7 mouse cellular contexts compared by ENCODE assay signal in genomic region chr4:117120052-117120444, GRCm38 (mm10). TPM values are rescaled to one million over a fixed set of nuclear protein-coding genes. Genes with fewer than 3 reads are reported as not detected.
A peak's percentile ranks its signal among the peaks of the same experiment; 100 is the strongest.
DNase-seq lines count a peak whose midpoint lies in the region; ATAC-seq lines count a peak whose summit lies in the region.

No protein-coding gene starts in this region.

- no peaks in the 10 kb centered on the region for H3K27me3 ChIP-seq in megakaryocyte, embryonic 14.5 days (replicated peaks)
- H3K27me3 ChIP-seq in forebrain, embryonic 12.5 days = no peaks in the 10 kb centered on the region
- H3K27me3 ChIP-seq in limb, embryonic 13.5 days = no peaks in the 10 kb centered on the region
- H3K27me3 ChIP-seq in stomach, embryonic 14.5 days (ENCODE audit: control insufficient read depth, insufficient read depth, low read length) = no peaks in the 10 kb centered on the region

- H3K9me3 ChIP-seq in megakaryocyte, embryonic 14.5 days = no peaks in the 10 kb centered on the region
- no peaks in the 10 kb centered on the region for H3K9me3 ChIP-seq in forebrain, embryonic 12.5 days
- no peaks in the 10 kb centered on the region for H3K9me3 ChIP-seq in limb, embryonic 13.5 days
- H3K9me3 ChIP-seq in stomach, embryonic 14.5 days (ENCODE audit: control insufficient read depth, low read depth, low read length) = no peaks in the 10 kb centered on the region

- no peak for ATAC-seq in megakaryocyte, adult 5-6 weeks (ENCODE audit: poor library complexity, severe bottlenecking)
- ATAC-seq in forebrain, embryonic 12.5 days (ENCODE audit: low FRiP score) = peak; percentile 21; the same call in 1 of the 2 replicates
- ATAC-seq in limb, embryonic 13.5 days (ENCODE audit: low FRiP score, low read depth) = peak; percentile 6; the same call in 1 of the 2 replicates
- no peak for ATAC-seq in stomach, embryonic 14.5 days (ENCODE audit: insufficient number of reproducible peaks, insufficient read depth, low FRiP score, low read depth)

- WGBS in forebrain, embryonic 12.5 days = 7% methylated on average over 10 of the region's 10 CpGs
- 6% methylated on average over 10 of the region's 10 CpGs for WGBS in limb, embryonic 13.5 days
- 5% methylated on average over 10 of the region's 10 CpGs for WGBS in stomach, embryonic 14.5 days

- peak overlapping the region; percentile 70 for H3K9ac ChIP-seq in forebrain, embryonic 12.5 days
- H3K9ac ChIP-seq in limb, embryonic 13.5 days = peak overlapping the region; percentile 73
- peak overlapping the region; percentile 47 for H3K9ac ChIP-seq in stomach, embryonic 14.5 days (replicated peaks; ENCODE audit: low read depth, low read length)

- H3K27ac ChIP-seq in forebrain, embryonic 12.5 days = peak overlapping the region; percentile 89
- peak overlapping the region; percentile 80 for H3K27ac ChIP-seq in limb, embryonic 13.5 days
- H3K27ac ChIP-seq in stomach, embryonic 14.5 days (ENCODE audit: low read length) = peak overlapping the region; percentile 83

- peak overlapping the region; percentile 99 for H3K4me3 ChIP-seq in megakaryocyte, embryonic 14.5 days (replicated peaks)
- H3K4me3 ChIP-seq in forebrain, embryonic 12.5 days (replicated peaks) = peak overlapping the region; percentile 68
- H3K4me3 ChIP-seq in limb, embryonic 13.5 days = peak overlapping the region; percentile 58
- peak overlapping the region; percentile 49 for H3K4me3 ChIP-seq in stomach, embryonic 14.5 days (ENCODE audit: low read depth, low read length)

- no peak for DNase-seq in right cerebral cortex, adult 2 months (ENCODE audit: low spot score in 2 of 2)
- no peak for DNase-seq in layer of hippocampus, adult 8-10 months (ENCODE audit: low spot score in 2 of 2)

- H3K36me3 ChIP-seq in megakaryocyte, embryonic 14.5 days (replicated peaks; ENCODE audit: low read length) = peaks cover 21% of the 10 kb centered on the region
- H3K36me3 ChIP-seq in forebrain, embryonic 12.5 days (replicated peaks) = no peaks in the 10 kb centered on the region
- no peaks in the 10 kb centered on the region for H3K36me3 ChIP-seq in limb, embryonic 13.5 days
- H3K36me3 ChIP-seq in stomach, embryonic 14.5 days (ENCODE audit: control insufficient read depth, insufficient read depth, low read length) = no peaks in the 10 kb centered on the region

- peaks cover 64% of the 10 kb centered on the region for H3K4me1 ChIP-seq in megakaryocyte, embryonic 14.5 days
- peaks cover 19% of the 10 kb centered on the region for H3K4me1 ChIP-seq in forebrain, embryonic 12.5 days
- H3K4me1 ChIP-seq in limb, embryonic 13.5 days = peaks cover 14% of the 10 kb centered on the region
- H3K4me1 ChIP-seq in stomach, embryonic 14.5 days (ENCODE audit: control insufficient read depth, insufficient read depth, low read length) = peaks cover 5% of the 10 kb centered on the region

- peak overlapping the region; percentile 99 for H3K4me2 ChIP-seq in forebrain, embryonic 12.5 days
- H3K4me2 ChIP-seq in limb, embryonic 13.5 days (replicated peaks) = peak overlapping the region; percentile 100
- H3K4me2 ChIP-seq in stomach, embryonic 14.5 days (replicated peaks; ENCODE audit: low read depth, low read length) = peak overlapping the region; percentile 93

RNA-seq across cellular contexts. Expression of gene Btbd19, which starts 5.5 kb away (rescaled TPM):
- 12.4 and 46.5 TPM in 2 replicates for polyA plus RNA-seq in megakaryocyte, embryonic 14.5 days (2012; ENCODE audit: insufficient read depth, low replicate concordance)
- 5.3 and 5.9 TPM in 2 replicates for total RNA-seq in megakaryocyte, adult 5-6 weeks (2015)
- total RNA-seq in megakaryocyte, adult 5-6 weeks (2017) = 10.4 and 11.1 TPM in 2 replicates
- polyA plus RNA-seq in forebrain, embryonic 12.5 days (2016; fragmentation: Nextera tagmentation; extraction: Ambion mirVana) = 3.2 and 5.2 TPM in 2 replicates
- 5.1 and 5.2 TPM in 2 replicates for polyA plus RNA-seq in limb, embryonic 13.5 days (2015; fragmentation: Nextera tagmentation; extraction: Ambion mirVana)
- polyA plus RNA-seq in stomach, embryonic 14.5 days (2014; fragmentation: Nextera tagmentation; extraction: Ambion mirVana) = 6.7 and 8.5 TPM in 2 replicates
- 10 to 100 TPM; 12.9 to 18.3 (median 16.2) TPM for total RNA-seq in layer of hippocampus, adult 8-10 months (2022)

RNA-seq across cellular contexts. Expression of gene Tctex1d4, which starts 6.5 kb away (rescaled TPM):
- polyA plus RNA-seq in megakaryocyte, embryonic 14.5 days (2012; ENCODE audit: insufficient read depth, low replicate concordance) = 12.1 TPM in 1 of 2 replicates, not detected in the other
- total RNA-seq in megakaryocyte, adult 5-6 weeks (2015) = 2.1 TPM in 1 of 2 replicates, not detected in the other
- 0.53 and 2.8 TPM in 2 replicates for total RNA-seq in megakaryocyte, adult 5-6 weeks (2017)
- not detected in 2 replicates for polyA plus RNA-seq in forebrain, embryonic 12.5 days (2016; fragmentation: Nextera tagmentation; extraction: Ambion mirVana)
- not detected in 2 replicates for polyA plus RNA-seq in limb, embryonic 13.5 days (2015; fragmentation: Nextera tagmentation; extraction: Ambion mirVana)
- polyA plus RNA-seq in stomach, embryonic 14.5 days (2014; fragmentation: Nextera tagmentation; extraction: Ambion mirVana) = not detected in 2 replicates
- under 1 TPM; 0.74 to 0.81 (median 0.78) TPM for total RNA-seq in layer of hippocampus, adult 8-10 months (2022)

RNA-seq across cellular contexts. Expression of gene Plk3, which starts 13.7 kb away (rescaled TPM):
- polyA plus RNA-seq in megakaryocyte, embryonic 14.5 days (2012; ENCODE audit: insufficient read depth, low replicate concordance) = 13.2 and 16.0 TPM in 2 replicates
- 4.9 and 6.2 TPM in 2 replicates for total RNA-seq in megakaryocyte, adult 5-6 weeks (2015)
- 3.0 and 4.2 TPM in 2 replicates for total RNA-seq in megakaryocyte, adult 5-6 weeks (2017)
- 17.7 and 23.1 TPM in 2 replicates for polyA plus RNA-seq in forebrain, embryonic 12.5 days (2016; fragmentation: Nextera tagmentation; extraction: Ambion mirVana)
- 3.1 and 3.5 TPM in 2 replicates for polyA plus RNA-seq in limb, embryonic 13.5 days (2015; fragmentation: Nextera tagmentation; extraction: Ambion mirVana)
- 2.6 and 3.8 TPM in 2 replicates for polyA plus RNA-seq in stomach, embryonic 14.5 days (2014; fragmentation: Nextera tagmentation; extraction: Ambion mirVana)
- total RNA-seq in layer of hippocampus, adult 8-10 months (2022) = 1 to 10 TPM; 9.0 to 10.0 (median 9.6) TPM

RNA-seq across cellular contexts. Expression of gene Ptch2, which starts 24.2 kb away (rescaled TPM):
- 11.8 TPM in 1 of 2 replicates, not detected in the other for polyA plus RNA-seq in megakaryocyte, embryonic 14.5 days (2012; ENCODE audit: insufficient read depth, low replicate concordance)
- 0.13 and 0.34 TPM in 2 replicates for total RNA-seq in megakaryocyte, adult 5-6 weeks (2015)
- 0.08 and 0.11 TPM in 2 replicates for total RNA-seq in megakaryocyte, adult 5-6 weeks (2017)
- polyA plus RNA-seq in forebrain, embryonic 12.5 days (2016; fragmentation: Nextera tagmentation; extraction: Ambion mirVana) = 5.9 and 6.7 TPM in 2 replicates
- 7.9 and 9.4 TPM in 2 replicates for polyA plus RNA-seq in limb, embryonic 13.5 days (2015; fragmentation: Nextera tagmentation; extraction: Ambion mirVana)
- 8.2 and 9.8 TPM in 2 replicates for polyA plus RNA-seq in stomach, embryonic 14.5 days (2014; fragmentation: Nextera tagmentation; extraction: Ambion mirVana)
- total RNA-seq in layer of hippocampus, adult 8-10 months (2022) = 1 to 10 TPM; 1.7 to 3.4 (median 2.2) TPM

RNA-seq across cellular contexts. Expression of gene Rps8, which starts 36.0 kb away (rescaled TPM):
- polyA plus RNA-seq in megakaryocyte, embryonic 14.5 days (2012; ENCODE audit: insufficient read depth, low replicate concordance) = 358 and 2,282 TPM in 2 replicates
- 2,618 and 2,625 TPM in 2 replicates for total RNA-seq in megakaryocyte, adult 5-6 weeks (2015)
- 984 and 1,065 TPM in 2 replicates for total RNA-seq in megakaryocyte, adult 5-6 weeks (2017)
- polyA plus RNA-seq in forebrain, embryonic 12.5 days (2016; fragmentation: Nextera tagmentation; extraction: Ambion mirVana) = 668 and 669 TPM in 2 replicates
- polyA plus RNA-seq in limb, embryonic 13.5 days (2015; fragmentation: Nextera tagmentation; extraction: Ambion mirVana) = 885 and 930 TPM in 2 replicates
- polyA plus RNA-seq in stomach, embryonic 14.5 days (2014; fragmentation: Nextera tagmentation; extraction: Ambion mirVana) = 1,401 and 1,488 TPM in 2 replicates
- total RNA-seq in layer of hippocampus, adult 8-10 months (2022) = 100 to 1,000 TPM; 448 to 635 (median 527) TPM

Comparison
In these comparisons a context has a peak if more than half of its experiments do, and no peak if none do; other contexts are left out.
1. H3K4me3 ChIP-seq: peak in every context shown above with its lines; median percentile 99 in megakaryocyte, embryonic 14.5 days; 68 in forebrain, embryonic 12.5 days; 58 in limb, embryonic 13.5 days; 49 in stomach, embryonic 14.5 days.
2. ATAC-seq: peak in forebrain, embryonic 12.5 days (single experiment) and limb, embryonic 13.5 days (single experiment); none in megakaryocyte, adult 5-6 weeks (single experiment) and stomach, embryonic 14.5 days (single experiment).
3. Peak in every context shown above with its lines, with median percentiles within 50 percentile points of each other: H3K27ac ChIP-seq, H3K4me2 ChIP-seq and H3K9ac ChIP-seq.